Mouse (Mus musculus) common myeloid progenitor, adult 5-6 weeks (primary cell): ENCODE data around the gene Lyrm1. TPM values are rescaled to one million over a fixed set of nuclear protein-coding genes. Genes with fewer than 3 reads are reported as not detected.

ENCODE experiments used
- ATAC-seq: replicated peaks from 2 replicates; pipeline ENCODE4 v1.8.0; 2016; ENCODE audit warnings: low read depth, mild to moderate bottlenecking, moderate TSS enrichment, inconsistent platforms; ENCODE audit not compliant: poor library complexity, severe bottlenecking
- total RNA-seq: library from RNA; stranded (forward); fragments of 200-1000, 187-1606 nt; gene quantifications from 2 replicates; pipeline ENCODE4 v1.2.3, GENCODE M21; 2017

Gene Lyrm1
- 2.6 and 4.7 TPM in 2 replicates for total RNA-seq

- peak; percentile 90 for ATAC-seq
Observed at GRCm38 (mm10) chr7:119895639-119896512, at the start of gene Lyrm1, which contains the start of gene Dcun1d3. Gene Lyrm1 (plus strand): TSS chr7:119895861. Gene Dcun1d3 (minus strand): TSS chr7:119896298.

GRCm38 (mm10) chr7:119847396-119847795, 48.3 kb upstream of the Lyrm1 start:
- ATAC-seq, result no peak

GRCm38 (mm10) chr7:119849096-119849495, 46.6 kb upstream of the Lyrm1 start:
- peak; percentile 82; the same call in 1 of the 2 replicates for ATAC-seq

DNA sequence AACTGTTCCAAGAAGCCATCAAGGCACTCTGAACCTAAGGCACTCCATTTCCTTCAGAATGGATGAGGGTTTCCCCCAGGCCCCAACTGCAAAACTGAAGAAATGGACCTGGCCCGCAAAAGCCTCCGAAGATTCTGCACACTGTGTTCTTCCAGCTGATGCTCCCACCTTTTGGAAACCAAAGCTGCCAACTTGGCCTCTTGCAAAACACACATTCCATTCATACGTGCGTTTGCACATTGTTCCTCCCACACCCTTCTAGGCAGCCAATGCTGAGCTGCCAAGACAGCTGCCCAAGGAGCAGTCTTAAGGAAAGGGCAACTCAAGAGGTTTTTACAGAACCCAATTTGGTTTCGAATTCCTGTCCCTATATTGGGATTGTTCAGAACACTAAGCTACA, 44.9 kb upstream of the Lyrm1 start:
- ATAC-seq, result no peak

DNA sequence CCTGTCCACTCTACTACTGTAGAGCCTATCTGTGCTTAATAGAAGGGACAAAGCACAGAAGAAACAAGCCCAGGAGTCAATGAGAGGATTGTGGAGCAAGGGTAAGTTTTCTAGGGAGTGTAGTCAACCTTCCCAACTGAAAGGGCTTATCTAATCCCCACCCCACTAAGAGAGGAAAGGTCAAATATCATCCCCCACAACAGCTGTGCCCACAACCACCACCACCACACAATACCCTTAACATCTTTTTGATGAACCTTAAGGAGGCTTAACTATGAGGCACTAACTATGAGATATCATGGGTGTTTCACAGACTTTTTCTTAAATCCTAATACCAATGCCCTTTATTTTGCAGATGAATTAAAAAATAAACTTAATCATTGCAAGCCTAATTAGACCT, 43.2 kb upstream of the Lyrm1 start:
- no peak for ATAC-seq

DNA sequence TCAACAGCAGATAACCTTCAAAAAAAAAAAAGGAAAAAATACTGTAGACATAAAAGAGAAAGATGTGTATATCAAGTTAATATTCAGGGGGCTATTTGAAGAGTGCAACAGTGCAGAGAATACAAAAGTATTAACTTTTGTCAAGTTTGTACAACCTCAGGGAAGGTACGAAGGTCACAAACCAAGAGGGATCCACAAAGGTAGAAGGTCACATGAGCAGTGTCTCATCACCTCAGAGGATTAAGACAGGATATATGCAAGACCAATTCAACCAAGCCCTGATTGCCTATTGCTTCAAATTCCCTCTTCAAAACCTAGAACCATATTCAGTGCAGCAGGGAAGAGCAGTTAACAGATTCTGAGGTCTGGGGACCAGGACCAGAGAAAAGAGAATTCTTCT, 42.5 kb upstream of the Lyrm1 start:
- ATAC-seq, result no peak

GRCm38 (mm10) chr7:119854362-119854761, 41.3 kb upstream of the Lyrm1 start:
- no peak for ATAC-seq

GRCm38 (mm10) chr7:119855031-119855430, 40.6 kb upstream of the Lyrm1 start:
- no peak for ATAC-seq

- no peak for ATAC-seq
Observed at GRCm38 (mm10) chr7:119859476-119859875, 36.2 kb upstream of the Lyrm1 start.

- ATAC-seq, result no peak
Observed at GRCm38 (mm10) chr7:119860116-119860515, 35.5 kb upstream of the Lyrm1 start.

DNA sequence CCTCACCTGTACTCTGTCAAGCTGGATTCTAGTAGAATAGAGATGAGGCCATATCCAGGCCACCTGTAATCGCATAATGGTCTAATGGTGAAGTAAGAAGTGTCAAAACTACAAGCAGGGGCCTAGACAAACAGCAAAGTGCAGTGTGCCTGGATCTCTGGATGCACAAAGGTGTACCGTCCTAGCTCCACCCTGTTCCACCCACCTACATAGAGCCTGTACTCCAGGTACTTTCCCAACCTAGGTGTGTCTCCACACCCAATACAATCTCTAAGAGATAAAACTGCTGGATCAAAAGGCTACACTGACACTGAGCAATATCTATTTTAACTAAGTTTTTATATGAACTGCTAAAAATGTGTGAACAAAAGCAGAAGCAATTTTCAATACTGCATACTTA, 35.1 kb upstream of the Lyrm1 start:
- no peak for ATAC-seq

DNA sequence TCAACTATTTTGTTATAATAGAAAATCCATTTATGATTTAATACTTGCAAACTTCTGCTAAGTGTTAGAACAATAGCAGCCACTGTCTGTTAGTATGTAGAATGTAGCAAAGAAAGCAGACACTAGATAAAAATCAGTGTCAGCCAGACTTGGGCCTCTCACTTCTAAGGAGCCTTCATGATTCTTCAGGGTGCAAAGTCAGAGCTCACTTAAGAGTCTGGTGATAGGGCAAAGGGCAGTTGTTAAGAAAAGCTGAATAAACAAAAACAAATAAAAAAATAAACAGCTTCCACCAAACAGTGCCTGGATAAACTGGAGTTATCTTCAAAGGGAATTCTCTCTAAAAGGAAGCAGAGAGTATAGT, 34.7 kb upstream of the Lyrm1 start:
- ATAC-seq, result no peak

DNA sequence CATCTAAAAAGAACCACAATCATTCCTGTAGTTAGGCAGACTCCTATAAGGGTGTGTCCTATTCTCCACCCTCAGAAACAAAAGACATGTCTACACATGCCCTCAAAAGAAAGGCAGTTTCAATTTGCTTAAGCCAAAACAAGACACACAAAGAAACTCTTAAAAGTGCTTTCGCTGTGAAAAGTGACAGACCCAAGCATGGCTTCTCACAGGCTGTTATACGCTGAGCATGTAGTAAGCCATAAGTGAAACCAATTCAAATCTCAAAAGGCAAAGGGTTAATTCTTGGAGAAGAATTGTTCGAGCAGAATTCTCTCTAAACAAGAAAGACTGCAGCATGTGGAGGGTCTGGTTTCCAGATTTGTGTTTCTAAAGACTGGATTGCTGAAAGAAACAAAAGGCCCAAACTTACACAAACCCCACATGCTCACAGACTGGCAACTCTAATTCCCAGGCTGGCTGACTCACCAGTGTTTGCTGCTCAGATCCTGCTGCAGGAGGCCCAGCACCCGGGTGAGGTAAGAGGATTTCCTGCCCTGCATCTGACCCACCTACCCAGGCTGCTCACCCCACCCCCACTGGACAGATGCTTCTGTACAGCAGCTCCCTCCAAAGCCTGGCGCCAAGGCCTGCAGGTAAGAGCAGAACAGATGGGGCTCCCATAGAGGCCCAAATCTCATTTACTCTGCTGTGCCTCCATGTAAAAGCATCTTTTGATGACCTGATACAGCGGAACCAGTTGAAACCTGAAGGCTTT, 34.1 kb upstream of the Lyrm1 start:
- ATAC-seq, result peak; percentile 64

- no peak for ATAC-seq
Observed at GRCm38 (mm10) chr7:119862167-119862566, 33.5 kb upstream of the Lyrm1 start.

DNA sequence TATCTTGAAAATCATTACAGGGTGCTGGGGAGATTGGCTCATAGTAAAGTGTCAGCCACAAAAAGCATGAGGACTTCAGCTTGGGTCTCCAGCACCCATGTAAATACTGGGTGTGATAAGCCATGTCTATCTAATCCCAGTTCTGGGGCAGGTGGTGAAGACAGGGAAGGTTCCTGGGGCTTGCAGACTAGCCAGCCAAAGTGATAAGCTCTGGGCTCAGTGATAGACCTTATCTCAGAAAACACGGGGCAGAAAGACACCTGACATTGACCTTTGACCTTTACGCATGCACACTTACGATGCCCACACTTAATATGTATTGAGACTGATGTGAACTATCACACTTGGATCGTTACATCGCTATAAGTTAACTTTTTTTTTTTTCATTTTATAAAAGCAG, 31.2 kb upstream of the Lyrm1 start:
- ATAC-seq, result no peak

DNA sequence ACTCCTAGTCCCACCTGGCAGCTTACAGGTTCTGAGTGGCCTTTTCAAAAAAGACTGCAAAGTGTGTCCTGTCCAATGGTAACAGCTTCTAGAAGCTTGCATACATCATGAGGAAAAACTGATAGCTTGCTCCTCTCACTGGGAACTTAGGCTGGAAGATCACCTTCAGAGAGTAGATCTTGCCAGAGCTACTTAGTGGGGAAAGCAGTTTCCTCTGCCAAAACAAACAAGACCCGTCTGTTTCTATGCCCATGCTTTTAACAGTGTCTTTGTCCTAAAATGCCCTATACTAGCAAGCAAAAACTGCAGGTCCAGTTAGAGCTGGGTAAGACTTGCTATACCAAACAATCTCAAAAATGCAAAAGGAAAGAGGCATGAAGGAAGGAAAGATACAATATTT, 29.5 kb upstream of the Lyrm1 start:
- no peak for ATAC-seq

DNA sequence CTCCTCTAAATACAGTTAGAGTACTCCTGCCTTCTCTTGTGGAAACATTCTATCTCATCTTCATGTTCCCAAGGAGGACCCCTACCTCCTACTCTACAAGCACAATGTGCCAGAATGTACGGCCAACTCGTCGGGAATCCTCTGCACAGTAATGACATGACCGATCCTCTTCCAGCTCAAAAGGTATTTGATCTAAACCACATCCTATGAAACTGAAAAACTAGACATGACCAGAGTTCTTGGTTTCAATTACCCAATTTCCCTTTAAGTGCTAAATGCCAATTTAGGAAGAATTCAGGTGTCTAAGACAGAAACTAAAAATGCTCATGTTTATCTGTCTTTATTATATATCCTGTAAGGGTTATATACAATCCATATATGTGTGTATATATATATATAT, 23.5 kb upstream of the Lyrm1 start:
- ATAC-seq, result no peak

DNA sequence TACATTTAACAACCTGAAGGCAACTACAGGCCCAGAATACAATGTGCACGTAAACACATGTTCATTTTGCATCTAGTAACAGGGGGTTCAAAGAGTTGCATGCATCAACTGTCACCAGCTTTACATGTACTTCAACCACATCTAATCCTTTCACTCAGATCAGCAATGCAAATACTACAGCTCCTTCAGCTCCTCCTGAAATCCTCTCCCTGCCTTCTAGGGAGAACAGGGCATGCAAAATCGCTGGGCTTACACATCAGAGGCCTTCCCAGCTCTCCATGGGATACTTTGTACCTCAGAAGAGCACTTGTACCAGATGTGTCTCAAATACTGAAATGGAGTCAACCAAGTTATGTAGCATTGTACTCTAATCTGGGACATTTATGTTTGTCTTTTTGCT, 22.6 kb upstream of the Lyrm1 start:
- ATAC-seq, result no peak

GRCm38 (mm10) chr7:119875776-119876440, 19.8 kb upstream of the Lyrm1 start:
- no peak for ATAC-seq

DNA sequence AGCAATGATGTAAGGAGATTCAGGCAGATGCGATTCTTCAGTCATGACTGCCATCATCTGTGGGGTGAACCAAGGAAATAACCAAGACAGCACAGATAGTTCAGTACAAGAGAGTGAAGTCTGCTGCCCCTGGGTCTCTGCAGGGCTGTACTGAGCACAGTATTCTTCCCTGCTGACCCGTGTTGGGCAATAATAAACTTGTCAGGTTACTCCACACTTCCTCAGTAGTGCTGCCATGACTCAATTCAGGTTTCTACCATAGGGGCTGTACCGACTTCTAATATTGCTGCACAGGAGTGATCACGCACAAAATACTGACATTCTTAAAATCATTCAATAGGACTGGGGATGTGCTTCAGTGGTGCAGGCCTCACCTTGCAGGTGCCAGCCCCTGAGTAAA, 16.5 kb upstream of the Lyrm1 start:
- peak; percentile 58; the same call in 1 of the 2 replicates for ATAC-seq

- no peak for ATAC-seq
Observed at GRCm38 (mm10) chr7:119880345-119880744, 15.3 kb upstream of the Lyrm1 start.
